In the genomic region with DNA sequence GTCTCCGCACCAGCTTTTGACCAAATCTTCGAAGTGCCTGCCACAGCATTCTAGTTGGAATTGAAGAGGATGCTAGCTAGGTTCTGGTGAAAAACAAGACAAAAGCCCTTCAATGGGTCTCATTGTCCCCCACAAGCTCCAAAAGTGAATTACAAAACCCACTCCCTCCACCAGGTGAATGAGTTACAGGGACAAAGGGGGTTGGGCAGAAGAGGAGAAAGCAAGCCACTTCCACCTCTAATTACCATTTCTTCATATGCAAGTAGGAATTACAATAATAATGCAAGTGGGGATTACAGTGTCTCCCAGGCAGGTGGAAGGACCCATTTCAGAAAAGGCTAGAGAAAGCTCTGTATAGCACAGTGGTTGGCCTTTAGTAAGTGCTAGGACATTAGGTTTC, we compare ENCODE assay signal across 13 mouse cellular contexts. TPM values are rescaled to one million over a fixed set of nuclear protein-coding genes. Genes with fewer than 3 reads are reported as not detected.
A peak's percentile ranks its signal among the peaks of the same experiment; 100 is the strongest.
DNase-seq lines count a peak whose midpoint lies in the region; ATAC-seq and TF ChIP-seq lines count a peak whose summit lies in the region.
"Had no signal": no experiment of that assay in that cellular context is flagged by ENCODE, and none has a peak within 500 bp of the region (broad histone marks: within the 10 kb centered on the region; RNA-seq: fewer than 3 reads in every experiment).

No protein-coding gene starts in this region.

- TF ChIP-seq CTCF in stomach, postnatal 0 days (IDR thresholded peaks at IDR 0.05; ENCODE audit: low read depth): no peak

- no peak overlapping the region for H3K27ac ChIP-seq in hindbrain, embryonic 15.5 days (replicated peaks)
- no peak overlapping the region for H3K27ac ChIP-seq in hindbrain, embryonic 11.5 days (ENCODE audit: low read depth, low read length)
- no peak overlapping the region for H3K27ac ChIP-seq in stomach, embryonic 15.5 days
- H3K27ac ChIP-seq in stomach, postnatal 0 days (replicated peaks): no peak overlapping the region
- H3K27ac ChIP-seq in forebrain, embryonic 15.5 days (replicated peaks): no peak overlapping the region
- H3K27ac ChIP-seq: layer of hippocampus, adult 2 months; liver, embryonic 15.5 days had no signal

- H3K4me3 ChIP-seq in hindbrain, embryonic 15.5 days: no peak overlapping the region
- H3K4me3 ChIP-seq in hindbrain, embryonic 11.5 days (ENCODE audit: low read depth, low read length): no peak overlapping the region
- H3K4me3 ChIP-seq in stomach, embryonic 15.5 days (replicated peaks): no peak overlapping the region
- H3K4me3 ChIP-seq in stomach, postnatal 0 days (ENCODE audit: low read depth, low read length): no peak overlapping the region
- H3K4me3 ChIP-seq in forebrain, embryonic 15.5 days: 0 out of 2 replicates have a peak overlapping the region, but pooled peaks have one; percentile 30
- H3K4me3 ChIP-seq: liver, embryonic 15.5 days had no signal

- no peaks in the 10 kb centered on the region for H3K4me1 ChIP-seq in hindbrain, embryonic 15.5 days (replicated peaks)
- no peaks in the 10 kb centered on the region for H3K4me1 ChIP-seq in hindbrain, embryonic 11.5 days (replicated peaks; ENCODE audit: control insufficient read depth, insufficient read depth, low read length)
- no peaks in the 10 kb centered on the region for H3K4me1 ChIP-seq in stomach, embryonic 15.5 days
- no peaks in the 10 kb centered on the region for H3K4me1 ChIP-seq in stomach, postnatal 0 days (replicated peaks; ENCODE audit: control insufficient read depth, insufficient read depth)
- no peaks in the 10 kb centered on the region for H3K4me1 ChIP-seq in forebrain, embryonic 15.5 days
- H3K4me1 ChIP-seq: liver, embryonic 15.5 days had no signal

- no peaks in the 10 kb centered on the region for H3K36me3 ChIP-seq in hindbrain, embryonic 15.5 days
- H3K36me3 ChIP-seq in hindbrain, embryonic 11.5 days (ENCODE audit: control insufficient read depth, insufficient read depth, low read length): no peaks in the 10 kb centered on the region
- no peaks in the 10 kb centered on the region for H3K36me3 ChIP-seq in stomach, embryonic 15.5 days
- H3K36me3 ChIP-seq in stomach, postnatal 0 days (ENCODE audit: control insufficient read depth, insufficient read depth, low read length): no peaks in the 10 kb centered on the region
- H3K36me3 ChIP-seq in forebrain, embryonic 15.5 days: no peaks in the 10 kb centered on the region
- H3K36me3 ChIP-seq: liver, embryonic 15.5 days had no signal

- H3K9me3 ChIP-seq in hindbrain, embryonic 15.5 days: no peaks in the 10 kb centered on the region
- no peaks in the 10 kb centered on the region for H3K9me3 ChIP-seq in hindbrain, embryonic 11.5 days (ENCODE audit: control insufficient read depth, low read length)
- no peaks in the 10 kb centered on the region for H3K9me3 ChIP-seq in stomach, embryonic 15.5 days
- H3K9me3 ChIP-seq in stomach, postnatal 0 days (ENCODE audit: control insufficient read depth, low read length): no peaks in the 10 kb centered on the region
- no peaks in the 10 kb centered on the region for H3K9me3 ChIP-seq in forebrain, embryonic 15.5 days
- H3K9me3 ChIP-seq: liver, embryonic 15.5 days had no signal

- no peak overlapping the region for H3K9ac ChIP-seq in hindbrain, embryonic 15.5 days
- no peak overlapping the region for H3K9ac ChIP-seq in hindbrain, embryonic 11.5 days (ENCODE audit: low read depth, low read length)
- no peak overlapping the region for H3K9ac ChIP-seq in stomach, embryonic 15.5 days
- H3K9ac ChIP-seq in stomach, postnatal 0 days (ENCODE audit: low read length): no peak overlapping the region
- no peak overlapping the region for H3K9ac ChIP-seq in forebrain, embryonic 15.5 days (replicated peaks)
- H3K9ac ChIP-seq: liver, embryonic 15.5 days had no signal

- no peak for TF ChIP-seq EP300 in stomach, postnatal 0 days (optimal IDR thresholded peaks at IDR 0.05)

- no peaks in the 10 kb centered on the region for H3K27me3 ChIP-seq in hindbrain, embryonic 15.5 days
- 0 out of 2 replicates have a peak, but pooled peaks cover 7% of the 10 kb centered on the region for H3K27me3 ChIP-seq in hindbrain, embryonic 11.5 days (ENCODE audit: control insufficient read depth, insufficient read depth, low read length)
- no peaks in the 10 kb centered on the region for H3K27me3 ChIP-seq in stomach, embryonic 15.5 days (replicated peaks)
- no peaks in the 10 kb centered on the region for H3K27me3 ChIP-seq in stomach, postnatal 0 days (ENCODE audit: control insufficient read depth, insufficient read depth, low read length)
- H3K27me3 ChIP-seq in forebrain, embryonic 15.5 days: 0 out of 2 replicates have a peak, but pooled peaks cover 3% of the 10 kb centered on the region

- ATAC-seq in hindbrain, embryonic 15.5 days (ENCODE audit: low FRiP score, low read depth): no peak
- ATAC-seq in hindbrain, embryonic 11.5 days (ENCODE audit: low FRiP score): no peak
- ATAC-seq in stomach, embryonic 15.5 days (ENCODE audit: insufficient read depth, low FRiP score, low read depth): no peak
- no peak for ATAC-seq in stomach, postnatal 0 days (ENCODE audit: low FRiP score, low TSS enrichment)
- no peak for ATAC-seq in forebrain, embryonic 15.5 days (replicated peaks)

- peak overlapping the region; percentile 69 for H3K4me2 ChIP-seq in hindbrain, embryonic 15.5 days
- H3K4me2 ChIP-seq in hindbrain, embryonic 11.5 days (replicated peaks; ENCODE audit: low read depth, low read length): no peak overlapping the region
- 0 out of 2 replicates have a peak overlapping the region, but pooled peaks have one; percentile 55 for H3K4me2 ChIP-seq in stomach, embryonic 15.5 days
- no peak overlapping the region for H3K4me2 ChIP-seq in stomach, postnatal 0 days (replicated peaks; ENCODE audit: low read depth)
- no peak overlapping the region for H3K4me2 ChIP-seq in forebrain, embryonic 15.5 days (replicated peaks)

- no peak for DNase-seq in hindbrain, embryonic 11.5 days (ENCODE audit: low spot score)
- no peak for DNase-seq in stomach, postnatal 0 days (ENCODE audit: low spot score)
- DNase-seq in frontal cortex, postnatal 10 days (ENCODE audit: low spot score in 2 of 2): no peak
- no peak for DNase-seq in cerebellum, adult 9-10 months
- DNase-seq: cerebellum, adult 18-20 months; gastrocnemius, postnatal 25 days; kidney, adult 11 months; thymus, postnatal 36 days had no signal

- 58% methylated on average over 2 of the region's 2 CpGs for WGBS in hindbrain, embryonic 15.5 days
- 58% methylated on average over 2 of the region's 2 CpGs for WGBS in hindbrain, embryonic 11.5 days
- WGBS in stomach, embryonic 15.5 days: 90% methylated on average over 2 of the region's 2 CpGs
- WGBS in stomach, postnatal 0 days: 77% methylated on average over 2 of the region's 2 CpGs
- WGBS in forebrain, embryonic 15.5 days: 47% methylated on average over 2 of the region's 2 CpGs

RNA-seq across cellular contexts. Expression of a gene that starts 1.6 kb away (rescaled TPM):
- 6.6 and 7.1 TPM in 2 replicates for polyA plus RNA-seq in hindbrain, embryonic 15.5 days (2015; fragmentation: Nextera tagmentation; extraction: Ambion mirVana)
- 0.29 and 0.65 TPM in 2 replicates for polyA plus RNA-seq in hindbrain, embryonic 11.5 days (2014; fragmentation: Nextera tagmentation; extraction: Ambion mirVana)
- 2.7 and 2.8 TPM in 2 replicates for polyA plus RNA-seq in stomach, embryonic 15.5 days (2015; fragmentation: Nextera tagmentation; extraction: Ambion mirVana)
- polyA plus RNA-seq in stomach, postnatal 0 days (2015; fragmentation: Nextera tagmentation; extraction: Ambion mirVana): 1.8 and 2.1 TPM in 2 replicates
- 1.5 and 2.2 TPM in 2 replicates for polyA plus RNA-seq in forebrain, embryonic 15.5 days (2015; fragmentation: Nextera tagmentation; extraction: Ambion mirVana)

RNA-seq across cellular contexts. Expression of a gene that starts 24.7 kb away (rescaled TPM):
- 0.05 TPM in 1 of 2 replicates, not detected in the other for polyA plus RNA-seq in hindbrain, embryonic 15.5 days (2015; fragmentation: Nextera tagmentation; extraction: Ambion mirVana)
- 0.07 and 0.19 TPM in 2 replicates for polyA plus RNA-seq in hindbrain, embryonic 11.5 days (2014; fragmentation: Nextera tagmentation; extraction: Ambion mirVana)
- polyA plus RNA-seq in stomach, embryonic 15.5 days (2015; fragmentation: Nextera tagmentation; extraction: Ambion mirVana): 0.13 and 0.14 TPM in 2 replicates
- polyA plus RNA-seq in stomach, postnatal 0 days (2015; fragmentation: Nextera tagmentation; extraction: Ambion mirVana): 0.08 TPM in 2 replicates
- polyA plus RNA-seq in forebrain, embryonic 15.5 days (2015; fragmentation: Nextera tagmentation; extraction: Ambion mirVana): not detected in 2 replicates
- polyA plus RNA-seq: liver, embryonic 15.5 days had no signal

Comparison
In these comparisons a context has a peak if more than half of its experiments do, and no peak if none do; other contexts are left out.
1. H3K4me2 ChIP-seq: peak in hindbrain, embryonic 15.5 days (single experiment) and stomach, embryonic 15.5 days (single experiment); none in hindbrain, embryonic 11.5 days (single experiment), stomach, postnatal 0 days (single experiment) and forebrain, embryonic 15.5 days (single experiment).